Mouse (Mus musculus) heart, adult 2 months (tissue): Measurements from ENCODE around the gene Abhd8.
A peak's percentile ranks its signal among the peaks of the same experiment; 100 is the strongest.

ENCODE experiments used
- CTCF ChIP-seq: fragments of 200-600 bp; IDR thresholded peaks from 2 replicates; pipeline ENCODE4 v1.8.1; 2022; ENCODE audit warnings: antibody characterized with exemption, mild to moderate bottlenecking, moderate library complexity
- EP300 ChIP-seq: fragments of 200-500 bp; IDR thresholded peaks from 2 replicates; pipeline ENCODE4 v1.6.1; 2011; ENCODE audit warnings: low read depth, low read length, control low read depth; ENCODE audit not compliant: insufficient read depth
- POLR2A ChIP-seq: fragments of 200-500 bp; IDR thresholded peaks from 2 replicates; pipeline ENCODE4 v1.6.1; 2011; ENCODE audit warnings: mild to moderate bottlenecking, low read depth, low read length, control low read depth; ENCODE audit not compliant: insufficient read depth

DNA sequence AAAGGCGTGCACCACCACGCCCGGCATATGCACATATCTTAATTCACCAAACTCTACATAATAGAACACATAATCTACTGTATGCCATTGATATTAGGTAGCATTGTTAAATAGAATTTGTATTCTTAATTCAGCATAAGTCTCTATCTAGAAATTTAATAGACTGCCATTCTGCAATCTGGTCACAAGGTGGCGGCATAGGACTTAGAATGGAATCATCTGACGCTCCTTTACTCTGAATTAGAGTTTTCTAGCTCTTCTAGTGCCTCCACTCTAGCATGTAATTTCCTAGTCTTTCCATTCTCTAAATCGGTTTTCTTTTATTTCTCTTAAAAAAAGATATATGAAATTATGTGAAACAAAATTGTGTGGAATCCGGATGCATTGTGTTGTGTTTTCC, 22.1 kb downstream of the Abhd8 start:
- TF ChIP-seq CTCF (peak; percentile 91), EP300 (no peak), POLR2A (no peak)
